Mouse (Mus musculus): ENCODE results near the gene C130032M10Rik. TPM values are rescaled to one million over a fixed set of nuclear protein-coding genes. Genes with fewer than 3 reads are reported as not detected.

The C130032M10Rik gene
- polyA plus RNA-seq, 1 experiment from 2014 or later: 0.54 TPM

- ATAC-seq (replicated peaks; ENCODE audit: insufficient number of reproducible peaks, low FRiP score, low TSS enrichment): no peak
- H3K4me3 ChIP-seq (ENCODE audit: low read depth, low read length): peak overlapping the region; percentile 67
- H3K27me3 ChIP-seq (ENCODE audit: control insufficient read depth, insufficient read depth, low read length): peaks cover 17% of the 10 kb centered on the region; the same call in 1 of the 2 replicates
- peaks cover 15% of the 10 kb centered on the region for H3K4me1 ChIP-seq (ENCODE audit: control insufficient read depth, insufficient read depth, low read length)
- H3K4me2 ChIP-seq: peak overlapping the region; percentile 84
- WGBS (ENCODE audit: insufficient replicate concordance): 2% methylated on average over 36 of the region's 36 CpGs
- peak overlapping the region; percentile 50 for H3K9ac ChIP-seq (ENCODE audit: low read depth, low read length)
- H3K9me3 ChIP-seq (replicated peaks; ENCODE audit: control insufficient read depth, low read length): no peaks in the 10 kb centered on the region
- H3K36me3 ChIP-seq (ENCODE audit: control insufficient read depth, insufficient read depth, low read length): no peaks in the 10 kb centered on the region
- H3K27ac ChIP-seq (ENCODE audit: low read depth, low read length): no peak overlapping the region
Measured at GRCm38 (mm10) chr9:114560771-114561670, 45.5 kb downstream of the C130032M10Rik start.

GRCm38 (mm10) chr9:114561671-114561971 lies 46.1 kb downstream of the C130032M10Rik start:
- Histone ChIP-seq H3K4me3 (ENCODE audit: low read depth, low read length) (peak overlapping the region; percentile 67), H3K4me2 (peak overlapping the region; percentile 84), H3K27ac (ENCODE audit: low read depth, low read length) (no peak overlapping the region), H3K36me3 (ENCODE audit: control insufficient read depth, insufficient read depth, low read length) (no peaks in the 10 kb centered on the region), H3K9me3 (replicated peaks; ENCODE audit: control insufficient read depth, low read length) (no peaks in the 10 kb centered on the region), H3K4me1 (ENCODE audit: control insufficient read depth, insufficient read depth, low read length) (peaks cover 11% of the 10 kb centered on the region), H3K27me3 (ENCODE audit: control insufficient read depth, insufficient read depth, low read length) (peaks cover 17% of the 10 kb centered on the region; the same call in 1 of the 2 replicates), H3K9ac (ENCODE audit: low read depth, low read length) (peak overlapping the region; percentile 50)
- no peak for ATAC-seq (replicated peaks; ENCODE audit: insufficient number of reproducible peaks, low FRiP score, low TSS enrichment)
- 1% methylated on average over 12 of the region's 12 CpGs for WGBS (ENCODE audit: insufficient replicate concordance)

- H3K27me3 ChIP-seq (ENCODE audit: control insufficient read depth, insufficient read depth, low read length): peaks cover 17% of the 10 kb centered on the region; the same call in 1 of the 2 replicates
- H3K4me2 ChIP-seq: peak overlapping the region; percentile 84
- 0 out of 2 replicates have a peak, but pooled peaks have one; percentile 20 for ATAC-seq (replicated peaks; ENCODE audit: insufficient number of reproducible peaks, low FRiP score, low TSS enrichment)
- no peaks in the 10 kb centered on the region for H3K9me3 ChIP-seq (replicated peaks; ENCODE audit: control insufficient read depth, low read length)
- H3K9ac ChIP-seq (ENCODE audit: low read depth, low read length): peak overlapping the region; percentile 84
- no peak overlapping the region for H3K27ac ChIP-seq (ENCODE audit: low read depth, low read length)
- H3K4me1 ChIP-seq (ENCODE audit: control insufficient read depth, insufficient read depth, low read length): peaks cover 8% of the 10 kb centered on the region
- H3K36me3 ChIP-seq (ENCODE audit: control insufficient read depth, insufficient read depth, low read length): no peaks in the 10 kb centered on the region
- under 1% methylated on average over 87 of the region's 101 CpGs for WGBS (ENCODE audit: insufficient replicate concordance)
- H3K4me3 ChIP-seq (ENCODE audit: low read depth, low read length): peak overlapping the region; percentile 67
Measured at GRCm38 (mm10) chr9:114562031-114562918, 46.8 kb downstream of the C130032M10Rik start.

GRCm38 (mm10) chr9:114562919-114563751 lies 47.6 kb downstream of the C130032M10Rik start:
- Histone ChIP-seq H3K9ac (ENCODE audit: low read depth, low read length) (peak overlapping the region; percentile 84), H3K9me3 (replicated peaks; ENCODE audit: control insufficient read depth, low read length) (no peaks in the 10 kb centered on the region), H3K4me3 (ENCODE audit: low read depth, low read length) (peak overlapping the region; percentile 67), H3K27ac (ENCODE audit: low read depth, low read length) (peak overlapping the region; percentile 82), H3K4me1 (ENCODE audit: control insufficient read depth, insufficient read depth, low read length) (peaks cover 6% of the 10 kb centered on the region), H3K36me3 (ENCODE audit: control insufficient read depth, insufficient read depth, low read length) (no peaks in the 10 kb centered on the region), H3K4me2 (peak overlapping the region; percentile 84), H3K27me3 (ENCODE audit: control insufficient read depth, insufficient read depth, low read length) (peaks cover 17% of the 10 kb centered on the region; the same call in 1 of the 2 replicates)
- ATAC-seq (replicated peaks; ENCODE audit: insufficient number of reproducible peaks, low FRiP score, low TSS enrichment): no peak
- 0% methylated on average over 94 of the region's 122 CpGs for WGBS (ENCODE audit: insufficient replicate concordance)

- WGBS (ENCODE audit: insufficient replicate concordance): under 1% methylated on average over 89 of the region's 91 CpGs
- Histone ChIP-seq H3K27ac (ENCODE audit: low read depth, low read length) (peak within 1 kb of the TSS; percentile 82), H3K36me3 (ENCODE audit: control insufficient read depth, insufficient read depth, low read length) (no peaks in the 10 kb centered on the region), H3K9ac (ENCODE audit: low read depth, low read length) (peak within 1 kb of the TSS; percentile 84), H3K4me1 (ENCODE audit: control insufficient read depth, insufficient read depth, low read length) (peaks cover 6% of the 10 kb centered on the region), H3K9me3 (replicated peaks; ENCODE audit: control insufficient read depth, low read length) (no peaks in the 10 kb centered on the region), H3K27me3 (ENCODE audit: control insufficient read depth, insufficient read depth, low read length) (peaks cover 17% of the 10 kb centered on the region; the same call in 1 of the 2 replicates), H3K4me2 (peak within 1 kb of the TSS; percentile 84), H3K4me3 (ENCODE audit: low read depth, low read length) (peak within 1 kb of the TSS; percentile 67)
- ATAC-seq (replicated peaks; ENCODE audit: insufficient number of reproducible peaks, low FRiP score, low TSS enrichment): 0 out of 2 replicates have a peak, but pooled peaks have one; percentile 33
Measured at GRCm38 (mm10) chr9:114563761-114564606, 48.5 kb downstream of the C130032M10Rik start, which contains the start of gene Trim71. Gene Trim71 (minus strand): TSS chr9:114564369.

- WGBS (ENCODE audit: insufficient replicate concordance): 2% methylated on average over 10 of the region's 10 CpGs
- Histone ChIP-seq H3K27me3 (ENCODE audit: control insufficient read depth, insufficient read depth, low read length) (peaks cover 15% of the 10 kb centered on the region; the same call in 1 of the 2 replicates), H3K4me2 (peak overlapping the region; percentile 84), H3K9me3 (replicated peaks; ENCODE audit: control insufficient read depth, low read length) (no peaks in the 10 kb centered on the region), H3K36me3 (ENCODE audit: control insufficient read depth, insufficient read depth, low read length) (no peaks in the 10 kb centered on the region), H3K4me3 (ENCODE audit: low read depth, low read length) (peak overlapping the region; percentile 67), H3K9ac (ENCODE audit: low read depth, low read length) (peak overlapping the region; percentile 2; the same call in 1 of the 2 replicates), H3K4me1 (ENCODE audit: control insufficient read depth, insufficient read depth, low read length) (peaks cover 6% of the 10 kb centered on the region), H3K27ac (ENCODE audit: low read depth, low read length) (peak overlapping the region; percentile 25; the same call in 1 of the 2 replicates)
- ATAC-seq (replicated peaks; ENCODE audit: insufficient number of reproducible peaks, low FRiP score, low TSS enrichment): no peak
Measured at GRCm38 (mm10) chr9:114564667-114565066, 49.2 kb downstream of the C130032M10Rik start.

Data from heart, embryonic 11.5 days (tissue).